Mouse (Mus musculus) lung, adult 18-20 months (tissue): ENCODE measurements around the gene Rab3gap1.

Source experiments
- DNase-seq, 2 experiments: peaks; one replicate each; pipeline ENCODE4 v3.0.0; 2022; ENCODE audit warnings: mixed read lengths in 2 of 2

The Rab3gap1 gene

DNA sequence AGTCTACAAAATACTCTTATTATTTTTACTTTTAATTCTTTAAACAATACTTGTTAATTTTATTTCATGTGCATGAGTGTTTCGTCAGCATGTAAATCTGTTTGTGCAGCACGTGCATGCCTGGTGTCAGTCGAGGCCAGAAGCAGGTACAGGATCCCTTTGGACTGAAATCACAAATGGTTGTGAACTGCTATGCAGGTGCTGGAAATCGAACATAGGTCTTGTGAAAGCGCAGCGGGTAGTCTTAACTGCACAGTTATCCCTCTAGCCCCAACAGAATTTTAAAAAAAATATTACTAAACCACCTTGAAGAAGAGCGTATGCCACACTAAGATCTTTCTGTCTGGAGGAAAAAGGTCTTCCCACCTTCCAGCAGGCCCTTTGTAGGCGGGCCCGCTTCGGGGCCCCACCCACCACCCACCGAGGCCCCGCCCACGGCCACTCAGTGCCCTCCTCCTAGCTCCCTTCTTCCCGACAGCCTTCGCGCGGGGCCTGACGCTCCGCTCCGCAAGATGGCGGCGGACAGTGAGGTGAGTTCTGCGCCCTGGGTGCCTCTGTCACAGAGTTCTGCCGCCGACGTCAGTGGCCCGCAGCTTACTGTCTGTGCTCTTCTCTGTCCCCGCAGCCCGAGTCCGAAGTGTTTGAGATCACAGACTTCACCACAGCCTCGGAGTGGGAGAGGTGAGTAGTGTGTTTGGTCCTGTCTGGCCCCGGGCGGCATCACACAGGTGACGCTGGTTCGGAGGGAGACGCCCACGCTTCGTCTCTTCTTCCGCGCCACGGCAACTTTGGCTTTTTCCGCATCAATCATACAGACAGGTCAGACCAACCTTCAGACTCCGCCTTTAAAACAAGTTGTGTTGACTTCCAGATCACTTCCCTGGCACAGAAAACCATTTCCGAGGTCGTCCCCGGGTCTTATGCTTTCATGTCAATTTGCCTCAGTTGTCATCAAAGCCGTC lies at the start of gene Rab3gap1:
TSS of gene Rab3gap1 (plus strand) at position 474 of the 962 bp plus-strand sequence.
- peak; percentile 87 to 92 for DNase-seq

DNA sequence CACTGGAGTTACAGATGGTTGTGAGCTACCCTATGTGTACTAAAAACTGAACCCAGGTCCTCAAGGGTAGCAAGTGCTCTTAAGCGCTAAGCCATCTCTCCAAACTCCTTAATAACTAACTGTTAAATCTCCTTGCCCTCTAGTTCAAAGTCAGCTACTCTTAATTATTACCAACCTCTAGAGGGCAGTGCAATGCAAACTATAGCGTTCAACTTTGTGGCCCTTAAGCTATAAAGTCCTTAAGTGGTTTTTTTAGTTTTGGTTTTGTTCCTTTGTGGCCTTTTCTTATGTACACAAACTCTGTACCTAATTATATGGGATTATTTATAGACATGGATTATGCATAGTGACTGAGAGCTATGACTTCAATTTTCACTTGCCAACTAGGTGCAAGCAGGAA lies 41.2 kb upstream of the Rab3gap1 start:
- peak in 1 of 2 experiments; percentile 34 for DNase-seq

DNA sequence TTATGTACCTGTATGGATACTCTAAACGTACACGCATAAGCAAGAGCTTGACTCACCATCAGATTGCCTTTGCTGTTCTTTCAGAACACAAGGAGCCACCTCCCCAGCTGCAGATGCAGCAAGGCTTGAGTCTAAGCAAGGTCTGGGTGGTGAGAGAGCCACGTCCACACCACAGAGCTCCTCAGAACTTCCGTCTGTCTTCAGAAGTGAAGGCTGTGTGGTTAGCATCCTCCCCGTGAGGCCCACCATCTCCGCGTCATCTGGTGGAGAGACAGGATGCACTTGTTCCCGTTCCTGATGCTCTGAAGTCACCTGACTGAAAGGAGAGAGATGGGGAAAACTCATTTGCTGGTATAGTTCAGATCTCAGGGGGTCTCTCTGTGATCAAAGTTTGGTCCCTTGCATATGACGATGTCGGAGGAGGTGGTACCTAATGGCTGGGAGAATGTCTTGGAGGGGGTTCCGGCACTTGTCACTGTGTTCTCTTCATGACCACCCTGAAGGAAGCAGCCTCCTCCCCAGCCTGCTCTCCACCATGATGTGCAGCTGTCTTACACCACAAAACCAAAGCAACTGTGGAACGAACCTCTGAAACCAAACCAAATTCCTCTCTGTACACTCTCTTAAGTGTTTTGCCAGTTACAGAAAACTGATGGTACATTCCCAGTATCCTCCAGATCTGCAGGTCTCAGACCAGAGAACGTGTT lies 38.2 kb upstream of the Rab3gap1 start:
- no peak for DNase-seq

DNA sequence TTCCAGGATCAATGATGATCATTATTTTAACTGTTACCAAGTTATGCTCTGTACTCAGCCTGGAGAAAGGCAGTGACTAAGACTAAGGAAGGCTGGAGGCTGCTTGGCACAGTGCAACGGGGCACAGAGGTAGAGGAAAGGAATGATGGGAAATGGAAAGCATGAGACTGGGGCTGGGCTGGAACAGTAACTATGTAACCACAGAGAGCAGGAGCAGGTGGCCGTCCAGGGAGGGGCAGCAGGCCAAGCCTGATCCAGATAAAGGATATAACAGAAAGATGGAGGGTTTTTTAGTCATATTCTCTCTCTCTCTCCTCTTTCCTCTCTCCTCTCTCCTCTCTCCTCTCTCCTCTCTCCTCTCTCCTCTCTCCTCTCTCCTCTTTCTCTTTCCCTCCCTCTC lies 34.9 kb upstream of the Rab3gap1 start:
- DNase-seq, result no peak

DNA sequence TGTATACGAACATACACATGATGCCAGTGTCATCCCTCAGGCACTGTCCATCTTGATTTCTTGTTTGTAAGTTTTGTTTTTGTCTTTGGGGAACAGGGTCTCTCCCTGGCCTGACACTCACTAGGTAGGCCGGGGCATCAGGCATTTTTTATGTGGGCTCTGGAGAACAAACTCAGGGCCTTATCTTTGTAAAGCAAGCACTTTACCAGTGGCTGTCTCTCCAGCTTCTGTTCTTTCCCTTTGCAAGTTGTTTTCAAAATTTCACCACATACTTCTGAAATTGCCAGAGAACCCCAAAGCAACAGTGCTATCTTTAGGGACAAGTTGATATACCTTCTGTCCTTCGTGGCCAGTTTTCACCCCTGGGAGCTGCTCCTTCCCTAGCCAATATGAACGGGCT lies 34.4 kb upstream of the Rab3gap1 start:
- no peak for DNase-seq

DNA sequence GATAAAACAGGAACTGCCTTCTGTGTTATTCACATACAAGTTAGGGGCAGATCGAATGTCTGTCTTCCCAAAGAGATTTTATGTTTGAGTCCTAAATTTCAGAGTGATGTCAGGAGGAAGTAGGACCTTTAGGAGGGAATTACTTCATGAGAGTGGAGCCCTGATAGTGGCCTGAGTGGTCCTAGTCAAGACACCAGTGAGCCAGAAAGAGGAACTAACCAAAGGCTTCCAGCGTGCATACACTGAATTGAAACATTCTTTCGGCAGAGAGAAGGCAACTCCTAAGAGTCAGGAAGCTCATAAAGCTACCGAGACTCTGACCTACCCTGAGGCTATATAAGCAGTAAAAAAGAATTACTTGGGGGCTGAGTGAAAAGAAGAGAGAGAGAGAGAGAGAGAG lies 32.0 kb upstream of the Rab3gap1 start:
- DNase-seq, result no peak

DNA sequence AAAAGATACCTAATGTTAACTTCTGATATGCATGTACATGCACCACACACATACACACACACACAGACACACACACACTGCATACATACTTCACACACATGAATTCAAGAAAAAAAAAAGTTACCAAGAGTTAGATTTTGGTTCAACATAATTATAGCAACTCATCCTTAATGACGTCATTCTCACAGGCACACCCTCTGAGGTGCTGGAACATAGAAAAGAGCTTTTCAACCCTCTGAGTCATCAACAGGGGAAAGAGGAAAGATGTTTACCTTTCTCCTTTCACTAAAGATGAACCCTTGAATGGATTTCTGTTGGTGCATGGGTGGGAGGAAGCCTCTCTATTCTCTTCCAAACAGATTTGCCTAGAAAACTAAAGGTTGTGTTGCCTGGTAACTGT lies 30.0 kb upstream of the Rab3gap1 start:
- DNase-seq, result no peak

DNA sequence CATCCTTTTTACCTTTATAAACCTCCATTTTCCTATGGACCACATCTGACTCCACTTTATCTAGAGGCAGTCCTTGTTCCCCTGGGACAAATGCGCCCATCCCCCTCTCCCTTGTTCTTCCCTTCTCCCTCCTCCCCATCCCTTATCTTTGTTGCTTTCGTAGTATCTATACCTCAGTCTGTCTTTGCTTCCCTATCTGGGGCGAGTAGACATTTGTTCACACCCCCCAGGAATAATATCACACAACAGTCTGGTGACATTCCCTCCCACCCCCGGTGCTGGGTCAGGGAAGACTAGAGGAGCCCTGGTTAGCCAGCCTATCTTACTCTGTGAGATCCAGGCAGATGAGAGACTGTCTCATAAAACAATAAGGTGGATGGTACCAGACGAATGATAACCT lies 23.1 kb upstream of the Rab3gap1 start:
- no peak for DNase-seq

DNA sequence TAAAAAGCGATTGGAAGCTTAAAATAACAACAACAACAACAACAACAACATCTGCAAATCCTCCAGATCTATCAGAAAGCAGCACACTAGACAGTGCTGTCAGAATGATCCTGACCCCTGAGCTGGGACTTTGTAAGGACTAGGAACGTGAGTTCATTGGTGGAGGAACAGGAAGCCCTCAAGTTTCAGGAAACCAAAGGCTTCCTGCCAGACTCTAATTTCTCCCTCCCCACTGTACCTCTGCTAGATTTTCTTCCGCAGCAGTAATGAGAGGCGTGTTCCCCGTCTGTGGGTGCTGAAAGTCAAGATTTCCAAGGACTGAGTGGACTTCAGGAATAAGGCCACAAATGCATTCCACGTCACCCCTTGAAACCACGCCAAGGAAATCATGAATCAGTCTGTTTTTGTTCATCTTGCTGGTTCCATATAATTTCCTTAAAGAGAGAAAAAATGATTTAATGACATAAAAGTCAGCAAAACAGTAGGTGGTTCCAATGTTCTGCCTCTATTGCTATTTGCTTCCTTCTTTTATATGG lies 18.4 kb upstream of the Rab3gap1 start:
- DNase-seq, result no peak

DNA sequence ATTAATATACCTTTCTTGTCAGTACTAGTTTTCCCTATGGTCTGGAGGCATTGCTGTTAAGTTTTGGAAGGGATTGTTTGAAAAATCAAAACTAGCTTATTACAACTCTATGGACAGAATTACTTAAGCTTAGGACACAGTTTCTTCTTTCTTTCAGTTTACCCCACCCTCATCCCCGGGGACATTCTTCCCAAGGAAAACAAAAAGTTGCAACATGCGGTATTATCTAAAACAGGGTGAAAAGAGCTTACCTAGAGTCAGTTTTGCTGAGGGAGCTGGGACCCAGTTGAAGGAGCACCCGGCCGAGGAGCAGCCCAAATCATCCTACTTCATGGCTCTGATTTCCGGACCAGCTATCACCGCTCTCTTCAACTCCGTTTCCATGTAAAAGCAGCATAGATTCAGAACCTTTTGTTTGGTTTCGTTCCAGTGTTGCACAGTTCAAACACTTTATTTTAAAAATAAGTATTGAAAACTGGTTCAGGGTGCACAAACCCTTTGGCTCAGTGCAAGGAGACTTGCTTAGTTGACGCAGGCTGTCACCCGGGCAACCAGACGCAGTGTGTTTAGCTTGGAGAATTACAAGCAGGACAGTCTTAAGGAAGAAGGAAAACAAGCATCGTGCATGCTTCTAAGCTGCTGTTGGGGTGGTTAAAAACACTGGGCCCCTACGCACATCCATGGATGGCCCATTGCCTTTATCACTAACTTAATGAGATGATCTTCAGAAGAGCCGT lies 13.9 kb upstream of the Rab3gap1 start, which contains the start of gene Map3k19:
TSS of gene Map3k19 (minus strand) at position 546 of the 737 bp plus-strand sequence.
- DNase-seq, result peak in 1 of 2 experiments; percentile 31

DNA sequence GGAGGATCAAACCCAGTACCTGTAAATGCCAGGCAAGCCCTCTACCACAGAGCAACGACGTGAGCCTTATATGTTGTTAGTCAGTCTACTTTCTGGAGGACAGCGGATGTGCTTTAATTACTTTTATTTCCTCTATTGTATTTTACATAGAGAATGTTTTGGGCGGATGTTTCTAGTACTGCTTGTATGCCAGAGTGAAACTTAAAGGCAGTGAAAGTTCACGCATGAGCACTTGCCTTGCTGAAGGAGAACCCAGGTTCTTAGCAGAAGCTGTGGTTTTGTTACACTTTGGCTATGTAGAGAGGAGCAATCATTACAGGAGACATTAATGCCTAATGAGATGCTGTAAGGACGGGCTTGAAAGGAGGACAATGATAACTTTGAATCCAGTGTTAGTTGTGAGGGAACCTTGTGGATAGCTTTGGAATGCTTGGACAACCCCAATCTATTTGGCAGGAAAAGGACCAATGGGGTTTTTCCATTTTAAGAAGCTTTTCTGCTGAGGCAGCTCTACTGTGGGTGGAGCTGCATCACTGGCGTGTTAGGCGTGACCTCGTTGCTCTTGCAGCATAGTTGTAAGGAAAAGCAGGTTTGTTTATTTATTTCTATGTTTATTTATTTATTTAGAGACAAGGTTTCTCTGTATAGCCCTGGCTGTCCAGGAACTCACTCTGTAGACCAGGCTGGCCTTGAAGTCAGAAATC lies 9.5 kb upstream of the Rab3gap1 start:
- no peak for DNase-seq

DNA sequence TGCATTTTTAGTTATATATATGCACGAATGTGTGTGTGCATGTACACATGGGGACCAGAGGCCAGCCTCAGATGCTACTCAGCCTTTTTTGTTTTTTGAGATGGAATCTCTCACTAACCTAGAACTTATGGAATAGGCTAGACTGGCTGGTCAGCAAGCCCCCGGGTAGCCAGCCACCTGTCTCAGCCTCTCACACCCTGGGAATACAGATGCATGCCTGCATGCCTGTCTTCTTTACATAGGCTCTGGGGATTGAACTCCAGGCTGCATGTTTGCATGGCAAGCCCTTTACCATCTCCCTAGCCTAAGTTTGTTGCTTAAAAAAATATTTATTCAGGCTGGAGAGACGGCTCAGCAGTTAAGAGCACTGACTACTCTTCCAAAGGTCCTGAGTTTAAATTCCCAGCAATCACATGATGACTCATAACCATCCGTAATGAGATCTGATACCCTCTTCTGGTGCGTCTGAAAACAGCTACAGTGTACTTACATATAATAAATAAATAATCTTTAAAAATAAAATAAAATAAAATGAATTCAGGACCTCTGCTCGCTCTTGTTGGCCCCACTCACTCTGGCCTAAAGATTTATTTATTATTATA lies 8.7 kb upstream of the Rab3gap1 start:
- no peak for DNase-seq

DNA sequence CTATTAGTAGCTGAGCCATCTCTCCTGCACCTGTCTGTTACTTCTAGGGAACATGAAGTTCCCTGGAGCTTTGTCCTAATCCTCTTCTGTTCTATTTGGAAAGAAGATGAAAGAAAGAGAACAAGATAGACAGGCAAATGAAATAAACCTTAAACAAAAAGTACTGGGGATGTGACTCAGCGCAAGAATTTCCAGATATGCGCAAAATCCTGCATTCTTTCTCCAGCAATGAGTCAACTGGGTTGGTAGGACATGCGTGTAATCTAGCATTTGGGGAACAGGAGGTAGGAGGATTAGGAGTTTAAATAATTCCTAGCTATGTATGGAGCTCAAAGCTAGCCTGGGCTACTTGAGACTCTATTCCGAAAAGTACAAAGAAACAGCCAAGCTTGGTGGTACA lies 8.1 kb upstream of the Rab3gap1 start:
- DNase-seq, result no peak

DNA sequence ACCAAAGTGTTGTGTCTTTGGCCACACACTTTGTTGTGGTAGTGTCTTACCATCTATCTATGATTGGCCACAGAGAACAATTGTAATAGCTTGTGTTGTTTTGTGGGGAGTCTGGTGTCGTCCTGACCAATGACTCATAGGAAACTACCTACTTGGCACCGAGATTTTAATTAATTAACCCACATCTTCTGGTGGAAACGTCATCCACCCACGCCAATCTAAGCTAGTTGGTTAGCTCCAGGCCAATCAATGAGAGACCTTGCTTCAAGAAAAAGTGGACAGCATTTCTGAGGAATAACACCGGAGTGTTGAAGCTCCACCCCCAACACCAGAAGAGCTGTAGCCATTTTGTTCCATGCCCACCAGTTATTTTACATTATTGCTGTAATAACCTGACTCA lies 6.7 kb upstream of the Rab3gap1 start:
- no peak for DNase-seq

DNA sequence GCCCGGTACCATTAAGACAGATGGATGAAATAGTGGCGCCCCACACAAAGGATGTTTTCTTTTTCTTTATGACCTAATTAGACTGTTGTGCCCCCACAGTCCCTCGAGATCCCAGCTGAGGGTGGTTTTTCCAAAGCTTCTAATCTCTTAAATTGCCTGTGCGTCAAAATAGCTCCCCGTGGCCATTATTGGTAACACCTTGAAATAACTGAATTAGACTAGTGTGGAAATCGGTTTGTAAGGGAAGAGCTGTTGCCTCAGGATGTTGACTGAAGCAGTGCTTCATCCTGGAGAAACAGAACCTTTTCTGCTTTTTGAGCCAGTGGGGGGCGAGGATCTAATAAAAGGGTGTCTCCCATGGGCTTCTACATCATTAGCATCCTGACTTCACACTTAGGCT lies 4.8 kb upstream of the Rab3gap1 start:
- DNase-seq, result no peak

DNA sequence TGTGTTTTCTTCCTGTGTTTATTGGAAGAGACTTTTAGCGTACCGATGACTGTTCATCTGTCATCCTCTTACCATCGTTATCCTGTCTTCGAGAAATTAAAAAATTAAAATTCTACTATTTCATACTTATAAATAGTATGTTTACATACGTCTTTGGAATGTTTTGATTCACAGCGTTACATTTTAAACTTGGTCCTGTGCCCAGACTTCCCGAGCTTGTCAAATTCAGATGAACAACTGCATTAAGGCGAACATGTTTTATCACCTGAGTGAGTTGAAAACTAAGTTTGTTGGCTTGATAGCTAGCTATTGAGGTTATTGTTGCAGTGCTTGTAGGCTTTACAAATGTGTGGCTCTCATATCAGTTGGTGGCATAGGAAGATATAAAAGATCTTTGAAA lies 703 bp downstream of the Rab3gap1 start:
- DNase-seq, result no peak

DNA sequence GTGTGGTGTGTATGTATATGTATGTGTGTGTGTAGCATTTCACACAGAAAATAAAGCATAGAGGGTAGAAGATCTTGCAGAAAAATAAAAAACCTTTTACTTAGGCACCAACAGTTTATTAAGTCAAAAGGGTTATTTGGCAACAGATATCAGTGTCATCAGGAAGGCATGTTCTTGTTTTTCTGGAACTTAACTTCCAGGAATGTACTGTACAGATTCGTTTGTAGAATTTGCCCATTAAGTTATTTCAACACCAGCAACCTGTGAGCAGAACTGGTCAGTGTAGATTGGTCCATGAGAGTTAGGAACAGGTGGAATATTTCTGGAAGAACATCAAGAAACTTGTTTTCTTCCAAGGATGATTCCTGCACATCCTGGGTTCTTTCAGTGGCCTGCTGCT lies 30.8 kb downstream of the Rab3gap1 start:
- no peak for DNase-seq

DNA sequence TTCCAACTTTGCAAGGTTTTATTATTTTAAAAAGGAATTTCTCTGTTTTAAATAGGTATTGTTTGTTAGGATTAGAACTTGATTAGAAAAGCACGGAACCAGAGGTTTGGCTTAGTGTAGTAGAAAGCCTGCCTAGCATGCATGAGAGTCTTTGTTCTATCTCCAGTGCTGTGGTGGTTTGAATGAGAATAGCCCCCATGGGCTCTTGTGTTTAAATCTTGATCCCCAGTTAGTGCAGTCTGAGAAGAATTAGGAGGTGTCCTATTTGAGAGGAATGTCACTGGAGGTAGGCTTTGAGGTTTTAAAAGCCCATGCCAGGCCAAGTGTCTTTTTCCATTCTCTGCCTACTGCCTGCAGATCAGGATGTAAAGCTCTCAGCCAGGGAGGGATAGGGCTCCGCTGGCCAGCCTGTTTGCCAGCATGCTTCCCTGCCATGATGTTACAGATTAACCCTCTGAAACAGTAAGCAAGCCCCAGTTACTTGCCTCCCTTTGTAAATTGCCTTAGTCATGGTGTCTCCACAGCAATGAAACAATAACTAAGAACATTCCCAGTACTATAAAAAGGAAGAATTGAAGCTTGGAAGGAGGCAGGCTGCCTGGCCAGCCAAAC lies 36.3 kb downstream of the Rab3gap1 start:
- DNase-seq, result no peak

DNA sequence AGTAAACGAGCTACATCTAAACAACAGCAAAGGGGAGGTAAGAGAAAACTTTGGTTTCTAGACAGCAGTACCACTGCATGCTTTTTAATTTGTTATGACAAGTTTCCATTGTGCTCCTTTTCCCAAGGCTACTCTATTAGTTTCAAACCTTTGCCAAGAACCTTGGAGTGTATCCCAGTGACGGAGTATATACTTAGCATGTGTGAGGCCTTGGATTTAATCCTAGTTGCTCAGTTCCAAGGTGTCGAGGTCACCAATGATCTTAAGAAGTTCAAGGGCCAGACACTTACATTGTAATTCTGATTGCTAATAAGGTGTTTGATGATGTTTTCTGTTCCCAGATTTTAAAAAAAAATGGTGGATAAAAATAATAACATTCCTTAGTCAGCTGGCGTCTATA lies 44.5 kb downstream of the Rab3gap1 start:
- DNase-seq, result no peak

DNA sequence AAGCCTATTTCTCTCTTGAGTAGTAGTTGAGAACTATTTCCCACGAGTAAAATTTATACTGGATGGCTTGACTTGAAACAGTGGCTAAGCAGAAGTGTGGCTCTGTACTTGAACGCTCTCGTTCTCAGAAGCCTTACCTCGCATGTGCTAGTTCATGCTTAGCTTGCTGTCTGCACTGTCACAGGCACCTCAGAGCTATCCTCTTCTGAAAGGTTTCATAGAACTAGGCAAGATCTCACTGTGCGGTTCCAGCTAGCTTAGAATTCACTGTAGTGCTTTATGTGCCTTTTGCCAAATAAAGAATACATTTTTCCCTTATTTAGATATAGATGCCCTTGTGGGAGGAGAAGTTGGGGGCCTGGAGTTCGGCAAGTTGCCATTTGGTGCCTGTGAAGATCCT lies 46.7 kb downstream of the Rab3gap1 start:
- no peak for DNase-seq

DNA sequence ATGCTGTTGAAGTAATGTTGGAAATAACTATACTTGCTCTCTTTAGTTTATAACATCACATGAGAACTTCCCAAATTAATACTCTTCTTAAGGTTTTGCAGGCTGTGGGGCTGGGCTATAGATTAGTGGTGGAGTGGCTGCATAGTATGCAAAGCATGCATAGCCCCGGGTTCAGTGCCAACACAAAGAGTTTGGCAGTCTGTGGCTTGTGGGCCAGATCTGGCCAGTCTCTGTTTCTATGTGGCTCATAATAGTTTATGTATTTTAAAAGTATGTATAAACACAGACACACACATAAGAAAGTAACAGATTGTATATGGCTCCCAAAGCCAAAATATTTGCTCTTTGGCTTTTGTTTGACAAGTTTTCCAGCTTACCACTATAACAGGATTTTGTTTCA lies 47.2 kb downstream of the Rab3gap1 start:
- no peak for DNase-seq
